Mouse (Mus musculus): ENCODE data around the gene Sh3bgrl. TPM values are rescaled to one million over a fixed set of nuclear protein-coding genes. Genes with fewer than 3 reads are reported as not detected.

Gene Sh3bgrl
- polyA plus RNA-seq, 1 experiment from 2014 or later: 170 TPM

DNA sequence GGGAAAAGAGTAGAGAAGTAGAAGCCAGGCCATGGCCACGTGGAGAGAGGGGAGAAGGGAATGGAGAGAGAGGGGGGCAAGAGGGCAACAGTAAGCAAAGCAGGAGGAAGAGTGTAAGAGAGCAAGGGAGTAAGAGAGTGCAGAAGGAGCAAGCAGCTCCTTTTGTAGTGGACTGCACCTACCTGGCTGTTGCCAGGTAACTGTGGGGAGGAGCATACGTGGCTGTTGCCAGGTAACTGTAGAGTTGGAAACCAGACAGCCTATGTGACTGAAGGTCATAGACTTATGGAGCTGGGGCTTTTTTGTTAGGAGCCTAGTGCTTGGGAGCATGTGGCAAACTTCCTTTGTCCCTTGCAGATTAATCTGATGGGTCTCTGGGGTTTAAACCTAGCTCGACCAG, 80.3 kb downstream of the Sh3bgrl start:
- Histone ChIP-seq H3K9me3 (ENCODE audit: control insufficient read depth, low read length) (no peaks in the 10 kb centered on the region), H3K9ac (ENCODE audit: low read length) (no peak overlapping the region), H3K4me3 (ENCODE audit: low read depth, low read length) (no peak overlapping the region), H3K36me3 (ENCODE audit: control insufficient read depth, insufficient read depth, low read length) (no peaks in the 10 kb centered on the region), H3K4me1 (ENCODE audit: control insufficient read depth, insufficient read depth, low read length) (no peaks in the 10 kb centered on the region), H3K27ac (replicated peaks; ENCODE audit: low read depth, low read length) (no peak overlapping the region), H3K27me3 (ENCODE audit: control insufficient read depth, insufficient read depth, low read length) (no peaks in the 10 kb centered on the region), H3K4me2 (ENCODE audit: low read depth, severe bottlenecking) (no peak overlapping the region)
- WGBS: 46% methylated on average over 3 of the region's 3 CpGs
- no peak for DNase-seq (ENCODE audit: low spot score)
- no peak for ATAC-seq (ENCODE audit: insufficient number of reproducible peaks, low FRiP score, low TSS enrichment, low read depth)

DNA sequence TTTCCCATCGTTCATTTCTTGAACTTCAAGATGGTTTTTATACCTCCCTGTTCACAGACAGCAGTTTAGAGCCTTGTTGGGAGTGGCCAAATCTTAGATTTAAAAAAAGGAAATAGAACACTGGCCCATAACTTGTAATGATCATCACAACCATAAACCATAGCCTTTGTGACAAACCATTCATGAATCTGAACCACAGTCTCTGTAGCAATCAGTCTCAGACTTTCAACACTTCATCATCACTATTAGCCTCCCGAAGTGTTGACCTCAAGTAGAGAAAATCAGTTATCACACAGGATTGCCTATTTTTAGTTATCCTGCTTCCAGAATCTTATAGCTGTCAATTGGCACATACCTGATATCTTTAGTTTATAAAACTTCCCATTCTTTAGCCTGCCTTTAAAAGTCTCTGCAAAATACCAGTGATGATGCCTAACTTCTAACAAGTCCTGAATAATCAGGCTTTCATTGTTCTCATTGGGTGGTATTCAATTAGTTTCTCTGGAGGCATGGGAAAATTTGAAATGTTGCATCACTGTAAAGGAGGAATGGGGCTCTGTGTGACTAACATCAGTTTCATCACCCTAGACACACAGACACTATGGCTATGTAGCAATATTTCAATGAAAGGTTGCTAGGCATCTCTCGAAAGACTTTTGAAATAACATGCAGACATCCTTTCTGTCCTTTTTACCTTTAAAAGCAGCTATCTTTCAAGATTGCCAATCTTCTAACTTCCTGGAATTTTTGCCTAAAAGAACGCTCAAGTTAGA, 89.7 kb downstream of the Sh3bgrl start:
- Histone ChIP-seq H3K9me3 (ENCODE audit: control insufficient read depth, low read length) (no peaks in the 10 kb centered on the region), H3K27me3 (ENCODE audit: control insufficient read depth, insufficient read depth, low read length) (no peaks in the 10 kb centered on the region), H3K9ac (ENCODE audit: low read length) (no peak overlapping the region), H3K36me3 (ENCODE audit: control insufficient read depth, insufficient read depth, low read length) (no peaks in the 10 kb centered on the region), H3K4me1 (ENCODE audit: control insufficient read depth, insufficient read depth, low read length) (no peaks in the 10 kb centered on the region), H3K4me2 (ENCODE audit: low read depth, severe bottlenecking) (no peak overlapping the region), H3K4me3 (ENCODE audit: low read depth, low read length) (no peak overlapping the region), H3K27ac (replicated peaks; ENCODE audit: low read depth, low read length) (no peak overlapping the region)
- 90% methylated on average over 4 of the region's 4 CpGs for WGBS
- DNase-seq (ENCODE audit: low spot score) (no peak), ATAC-seq (ENCODE audit: insufficient number of reproducible peaks, low FRiP score, low TSS enrichment, low read depth) (no peak)

- H3K4me3 ChIP-seq (ENCODE audit: low read depth, low read length): no peak overlapping the region
Measured at GRCm38 (mm10) chrX:109189607-109190006, 94.4 kb downstream of the Sh3bgrl start.

GRCm38 (mm10) chrX:109190969-109191368, 95.8 kb downstream of the Sh3bgrl start:
- ATAC-seq (ENCODE audit: insufficient number of reproducible peaks, low FRiP score, low TSS enrichment, low read depth) (no peak), DNase-seq (ENCODE audit: low spot score) (no peak)
- Histone ChIP-seq H3K9me3 (ENCODE audit: control insufficient read depth, low read length) (no peaks in the 10 kb centered on the region), H3K4me2 (ENCODE audit: low read depth, severe bottlenecking) (no peak overlapping the region), H3K9ac (ENCODE audit: low read length) (no peak overlapping the region), H3K27me3 (ENCODE audit: control insufficient read depth, insufficient read depth, low read length) (no peaks in the 10 kb centered on the region), H3K4me3 (ENCODE audit: low read depth, low read length) (no peak overlapping the region), H3K27ac (replicated peaks; ENCODE audit: low read depth, low read length) (no peak overlapping the region), H3K36me3 (ENCODE audit: control insufficient read depth, insufficient read depth, low read length) (no peaks in the 10 kb centered on the region), H3K4me1 (ENCODE audit: control insufficient read depth, insufficient read depth, low read length) (no peaks in the 10 kb centered on the region)
- WGBS: 70% methylated on average over 4 of the region's 4 CpGs

More at GRCm38 (mm10) chrX:109189607-109190006, 94.4 kb downstream of the Sh3bgrl start:
- Histone ChIP-seq H3K9me3 (ENCODE audit: control insufficient read depth, low read length) (no peaks in the 10 kb centered on the region), H3K9ac (ENCODE audit: low read length) (no peak overlapping the region), H3K4me2 (ENCODE audit: low read depth, severe bottlenecking) (no peak overlapping the region), H3K36me3 (ENCODE audit: control insufficient read depth, insufficient read depth, low read length) (no peaks in the 10 kb centered on the region), H3K27me3 (ENCODE audit: control insufficient read depth, insufficient read depth, low read length) (no peaks in the 10 kb centered on the region), H3K4me1 (ENCODE audit: control insufficient read depth, insufficient read depth, low read length) (no peaks in the 10 kb centered on the region), H3K27ac (replicated peaks; ENCODE audit: low read depth, low read length) (no peak overlapping the region)
- DNase-seq (ENCODE audit: low spot score): no peak
- 89% methylated on average over 4 of the region's 4 CpGs for WGBS
- no peak for ATAC-seq (ENCODE audit: insufficient number of reproducible peaks, low FRiP score, low TSS enrichment, low read depth)

DNA sequence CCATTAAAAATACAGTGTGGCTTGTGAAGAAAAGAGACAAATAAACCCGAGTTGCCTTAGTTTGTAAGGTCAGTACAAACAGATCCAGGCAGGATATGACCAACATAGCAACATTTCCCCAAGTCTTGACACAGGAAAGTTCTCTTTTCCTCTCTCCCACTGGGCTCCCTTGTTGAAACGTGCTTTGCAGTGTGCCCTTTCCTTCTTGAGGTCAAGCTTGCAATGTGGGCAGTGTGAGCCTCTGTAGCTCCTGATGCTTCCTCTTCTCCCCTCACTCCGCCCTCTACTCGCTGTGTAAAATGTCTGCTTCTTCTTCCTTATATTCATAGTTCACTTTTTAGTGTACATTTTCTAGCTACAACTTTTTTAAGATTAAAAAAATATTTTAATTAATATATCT, 96.3 kb downstream of the Sh3bgrl start:
- ATAC-seq (ENCODE audit: insufficient number of reproducible peaks, low FRiP score, low TSS enrichment, low read depth) (no peak), DNase-seq (ENCODE audit: low spot score) (no peak)
- Histone ChIP-seq H3K9me3 (ENCODE audit: control insufficient read depth, low read length) (no peaks in the 10 kb centered on the region), H3K4me1 (ENCODE audit: control insufficient read depth, insufficient read depth, low read length) (no peaks in the 10 kb centered on the region), H3K27me3 (ENCODE audit: control insufficient read depth, insufficient read depth, low read length) (no peaks in the 10 kb centered on the region), H3K4me3 (ENCODE audit: low read depth, low read length) (no peak overlapping the region), H3K9ac (ENCODE audit: low read length) (no peak overlapping the region), H3K4me2 (ENCODE audit: low read depth, severe bottlenecking) (no peak overlapping the region), H3K27ac (replicated peaks; ENCODE audit: low read depth, low read length) (no peak overlapping the region), H3K36me3 (ENCODE audit: control insufficient read depth, insufficient read depth, low read length) (no peaks in the 10 kb centered on the region)
- WGBS: 55% methylated on average over 4 of the region's 4 CpGs

- Histone ChIP-seq H3K36me3 (ENCODE audit: control insufficient read depth, insufficient read depth, low read length) (no peaks in the 10 kb centered on the region), H3K9me3 (ENCODE audit: control insufficient read depth, low read length) (no peaks in the 10 kb centered on the region), H3K9ac (ENCODE audit: low read length) (no peak within 1 kb of the TSS), H3K27ac (replicated peaks; ENCODE audit: low read depth, low read length) (no peak within 1 kb of the TSS), H3K4me2 (ENCODE audit: low read depth, severe bottlenecking) (no peak within 1 kb of the TSS), H3K4me3 (ENCODE audit: low read depth, low read length) (no peak within 1 kb of the TSS), H3K27me3 (ENCODE audit: control insufficient read depth, insufficient read depth, low read length) (no peaks in the 10 kb centered on the region), H3K4me1 (ENCODE audit: control insufficient read depth, insufficient read depth, low read length) (no peaks in the 10 kb centered on the region)
- WGBS: 58% methylated on average over 4 of the region's 4 CpGs
- DNase-seq (ENCODE audit: low spot score) (no peak), ATAC-seq (ENCODE audit: insufficient number of reproducible peaks, low FRiP score, low TSS enrichment, low read depth) (no peak)
Measured at GRCm38 (mm10) chrX:109196468-109196867, 101.3 kb downstream of the Sh3bgrl start, which contains the start of gene Gm6377. Gm6377 (plus strand) TSS chrX:109196756.

GRCm38 (mm10) chrX:109207843-109208242, 112.7 kb downstream of the Sh3bgrl start:
- no peak overlapping the region for H3K4me2 ChIP-seq (ENCODE audit: low read depth, severe bottlenecking)
- H3K4me3 ChIP-seq (ENCODE audit: low read depth, low read length): no peak overlapping the region
- no peaks in the 10 kb centered on the region for H3K4me1 ChIP-seq (ENCODE audit: control insufficient read depth, insufficient read depth, low read length)
- no peaks in the 10 kb centered on the region for H3K9me3 ChIP-seq (ENCODE audit: control insufficient read depth, low read length)
- no peaks in the 10 kb centered on the region for H3K27me3 ChIP-seq (ENCODE audit: control insufficient read depth, insufficient read depth, low read length)
- H3K27ac ChIP-seq (replicated peaks; ENCODE audit: low read depth, low read length): no peak overlapping the region
- no peak overlapping the region for H3K9ac ChIP-seq (ENCODE audit: low read length)
- no peaks in the 10 kb centered on the region for H3K36me3 ChIP-seq (ENCODE audit: control insufficient read depth, insufficient read depth, low read length)
- ATAC-seq (ENCODE audit: insufficient number of reproducible peaks, low FRiP score, low TSS enrichment, low read depth) (no peak), DNase-seq (ENCODE audit: low spot score) (no peak)

- H3K9ac ChIP-seq (ENCODE audit: low read length): no peak overlapping the region
- H3K36me3 ChIP-seq (ENCODE audit: control insufficient read depth, insufficient read depth, low read length): no peaks in the 10 kb centered on the region
- no peaks in the 10 kb centered on the region for H3K4me1 ChIP-seq (ENCODE audit: control insufficient read depth, insufficient read depth, low read length)
- ATAC-seq (ENCODE audit: insufficient number of reproducible peaks, low FRiP score, low TSS enrichment, low read depth): no peak
- no peaks in the 10 kb centered on the region for H3K27me3 ChIP-seq (ENCODE audit: control insufficient read depth, insufficient read depth, low read length)
- no peaks in the 10 kb centered on the region for H3K9me3 ChIP-seq (ENCODE audit: control insufficient read depth, low read length)
- WGBS: 96% methylated on average over 1 of the region's 1 CpGs
- H3K4me2 ChIP-seq (ENCODE audit: low read depth, severe bottlenecking): no peak overlapping the region
- H3K27ac ChIP-seq (replicated peaks; ENCODE audit: low read depth, low read length): no peak overlapping the region
- DNase-seq (ENCODE audit: low spot score): no peak
- H3K4me3 ChIP-seq (ENCODE audit: low read depth, low read length): no peak overlapping the region
Measured at GRCm38 (mm10) chrX:109228720-109229119, 133.6 kb downstream of the Sh3bgrl start.
